Mouse (Mus musculus): ENCODE measurements at regions not wholly inside any gene's neighbourhood (a gene's known extent, or its start where the extent isn't known, plus 50 kb on each side); places are given as distances from the start of the nearest gene placed in this dataset.

- TF ChIP-seq POLR2A (IDR thresholded peaks at IDR 0.05; ENCODE audit: extremely low read depth, insufficient read depth, low read length) (no peak), CTCF (IDR thresholded peaks at IDR 0.05; ENCODE audit: extremely low read depth, insufficient read depth, low read length) (no peak)
These were observed 182.9 kb upstream of the Bmp4 start for GRCm38 (mm10) chr14:46573401-46573800.
